8 mouse cellular contexts compared by ENCODE assay signal in the genomic region with DNA sequence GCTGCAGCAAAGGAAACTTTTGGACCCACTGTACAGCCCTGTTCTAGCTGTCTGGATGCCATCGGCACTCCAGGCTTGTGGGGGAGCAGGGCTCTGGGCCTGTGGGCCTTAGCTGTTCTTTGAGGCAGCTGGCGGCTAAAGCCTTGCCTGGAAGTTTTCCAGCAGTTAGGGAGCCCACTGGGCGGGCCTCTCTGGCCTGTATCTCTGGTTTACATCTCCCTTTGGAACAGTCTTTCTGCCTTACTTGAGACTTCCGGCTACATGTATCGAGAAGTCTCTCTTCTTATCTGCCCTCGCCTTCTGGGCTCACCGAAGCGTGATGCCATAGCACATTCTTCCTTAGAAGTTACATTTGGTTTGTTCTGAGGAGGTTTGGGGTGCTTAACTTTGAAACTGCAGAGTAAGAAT.
A peak's percentile ranks its signal among the peaks of the same experiment; 100 is the strongest.
DNase-seq lines count a peak whose midpoint lies in the region; ATAC-seq and TF ChIP-seq lines count a peak whose summit lies in the region.

No protein-coding gene starts in this region.

- no peak for TF ChIP-seq POLR2A in thymus, adult 2 months (IDR thresholded peaks at IDR 0.05; ENCODE audit: control insufficient read depth, extremely low read depth, insufficient read depth, low read length, poor library complexity)

- H3K27ac ChIP-seq in intestine, embryonic 14.5 days (ENCODE audit: low read depth) = peak overlapping the region; percentile 60
- no peak overlapping the region for H3K27ac ChIP-seq in intestine, postnatal 0 days (ENCODE audit: low read depth, low read length)
- no peak overlapping the region; the same call in 1 of the 2 replicates for H3K27ac ChIP-seq in embryonic facial prominence, embryonic 15.5 days (replicated peaks)
- H3K27ac ChIP-seq in thymus, adult 2 months (ENCODE audit: control insufficient read depth, insufficient read depth, low read length) = no peak overlapping the region

- no peaks in the 10 kb centered on the region for H3K9me3 ChIP-seq in intestine, embryonic 14.5 days (ENCODE audit: control insufficient read depth, low read length)
- H3K9me3 ChIP-seq in intestine, postnatal 0 days (ENCODE audit: control insufficient read depth) = no peaks in the 10 kb centered on the region
- H3K9me3 ChIP-seq in embryonic facial prominence, embryonic 15.5 days (replicated peaks) = no peaks in the 10 kb centered on the region

- no peak; the same call in 1 of the 2 replicates for TF ChIP-seq CTCF in intestine, postnatal 0 days (IDR thresholded peaks at IDR 0.05; ENCODE audit: low read depth)
- TF ChIP-seq CTCF in thymus, adult 2 months (IDR thresholded peaks at IDR 0.05; ENCODE audit: borderline replicate concordance, control insufficient read depth, extremely low read depth, insufficient read depth, low read length, poor library complexity) = no peak

- H3K4me3 ChIP-seq in intestine, embryonic 14.5 days (ENCODE audit: low read depth, low read length) = no peak overlapping the region
- H3K4me3 ChIP-seq in intestine, postnatal 0 days (ENCODE audit: low read depth, low read length) = no peak overlapping the region
- H3K4me3 ChIP-seq in embryonic facial prominence, embryonic 15.5 days (replicated peaks) = no peak overlapping the region
- H3K4me3 ChIP-seq in thymus, adult 2 months (ENCODE audit: control insufficient read depth, insufficient read depth, low read length) = no peak overlapping the region

- H3K4me2 ChIP-seq in intestine, embryonic 14.5 days (ENCODE audit: low read length) = no peak overlapping the region
- H3K4me2 ChIP-seq in intestine, postnatal 0 days (replicated peaks; ENCODE audit: low read depth) = no peak overlapping the region
- no peak overlapping the region for H3K4me2 ChIP-seq in embryonic facial prominence, embryonic 15.5 days (replicated peaks)

- H3K9ac ChIP-seq in intestine, embryonic 14.5 days (ENCODE audit: low read length) = no peak overlapping the region
- no peak overlapping the region for H3K9ac ChIP-seq in intestine, postnatal 0 days (ENCODE audit: low read depth, low read length)
- no peak overlapping the region for H3K9ac ChIP-seq in embryonic facial prominence, embryonic 15.5 days

- 31% methylated on average over 8 of the region's 8 CpGs for WGBS in intestine, embryonic 14.5 days
- 43% methylated on average over 8 of the region's 8 CpGs for WGBS in intestine, postnatal 0 days
- WGBS in embryonic facial prominence, embryonic 15.5 days = 46% methylated on average over 8 of the region's 8 CpGs
- 85% methylated on average over 8 of the region's 8 CpGs for WGBS in thymus, adult 2 months

- no peaks in the 10 kb centered on the region for H3K27me3 ChIP-seq in intestine, embryonic 14.5 days (replicated peaks; ENCODE audit: control insufficient read depth, insufficient read depth, low read length)
- H3K27me3 ChIP-seq in intestine, postnatal 0 days (replicated peaks; ENCODE audit: control insufficient read depth, insufficient read depth, low read length) = no peaks in the 10 kb centered on the region
- no peaks in the 10 kb centered on the region for H3K27me3 ChIP-seq in embryonic facial prominence, embryonic 15.5 days
- H3K27me3 ChIP-seq in thymus, adult 2 months (ENCODE audit: control insufficient read depth, insufficient read depth, low read length) = no peaks in the 10 kb centered on the region

- ATAC-seq in intestine, embryonic 14.5 days (replicated peaks; ENCODE audit: low FRiP score, low TSS enrichment, low read depth) = no peak
- no peak for ATAC-seq in intestine, postnatal 0 days
- ATAC-seq in embryonic facial prominence, embryonic 15.5 days (ENCODE audit: insufficient number of reproducible peaks, low FRiP score, low TSS enrichment, low read depth) = peak; percentile 31

- peaks cover 31% of the 10 kb centered on the region for H3K4me1 ChIP-seq in intestine, embryonic 14.5 days (replicated peaks; ENCODE audit: control insufficient read depth, insufficient read depth, low read length)
- peaks cover 16% of the 10 kb centered on the region for H3K4me1 ChIP-seq in intestine, postnatal 0 days (replicated peaks; ENCODE audit: control insufficient read depth, insufficient read depth, low read length)
- H3K4me1 ChIP-seq in embryonic facial prominence, embryonic 15.5 days = peaks cover 43% of the 10 kb centered on the region
- no peaks in the 10 kb centered on the region for H3K4me1 ChIP-seq in thymus, adult 2 months (replicated peaks; ENCODE audit: control insufficient read depth, insufficient read depth, low read length)

- peak; percentile 69 for DNase-seq in intestine, embryonic 14.5 days (ENCODE audit: low spot score)
- peak; percentile 62 for DNase-seq in c-Kit-negative CD71-positive TER-119-positive erythroid progenitor cells, embryonic 14.5 days (ENCODE audit: low read depth, low spot score)
- DNase-seq in lung, postnatal 10 days = peak; percentile 68
- no peak for DNase-seq in retina, postnatal 1 day
- DNase-seq in thymus, adult 2 months = no peak
- no peak for DNase-seq in thymus, adult 18-20 months

- 0 out of 2 replicates have a peak, but pooled peaks cover 3% of the 10 kb centered on the region for H3K36me3 ChIP-seq in intestine, embryonic 14.5 days (ENCODE audit: control insufficient read depth, insufficient read depth, low read length)
- H3K36me3 ChIP-seq in intestine, postnatal 0 days (ENCODE audit: control insufficient read depth, insufficient read depth) = no peaks in the 10 kb centered on the region
- H3K36me3 ChIP-seq in embryonic facial prominence, embryonic 15.5 days = no peaks in the 10 kb centered on the region
- H3K36me3 ChIP-seq in thymus, adult 2 months (ENCODE audit: control insufficient read depth, insufficient read depth, low read length) = no peaks in the 10 kb centered on the region

Comparison
In these comparisons a context has a peak if more than half of its experiments do, and no peak if none do; other contexts are left out.
1. DNase-seq: peak in intestine, embryonic 14.5 days (single experiment), c-Kit-negative CD71-positive TER-119-positive erythroid progenitor cells, embryonic 14.5 days (single experiment) and lung, postnatal 10 days (single experiment); none in retina, postnatal 1 day (single experiment), thymus, adult 2 months (single experiment) and thymus, adult 18-20 months (0 of 2).